Mouse (Mus musculus): ENCODE measurements at regions not wholly inside any gene's neighbourhood (a gene's known extent, or its start where the extent isn't known, plus 50 kb on each side); places are given as distances from the start of the nearest gene placed in this dataset.

DNA sequence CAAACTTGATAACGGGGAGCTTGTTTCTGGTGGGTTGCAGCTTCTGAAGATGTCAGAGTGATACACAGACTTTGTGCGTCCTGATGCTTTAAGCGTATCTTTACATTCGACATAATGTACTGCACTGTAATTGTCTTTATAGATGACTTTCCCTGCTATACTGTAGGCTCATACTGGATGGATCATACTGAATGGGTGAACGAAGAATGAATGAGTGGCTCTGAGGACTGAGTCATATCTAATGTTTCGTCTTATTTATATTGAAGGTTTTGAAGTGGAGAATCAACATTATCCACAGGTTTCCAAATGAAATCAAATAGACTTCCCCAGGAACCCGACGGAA is 116.3 kb upstream of the Etaa1 start:
- TF ChIP-seq CTCF (IDR thresholded peaks at IDR 0.05; ENCODE audit: extremely low read depth, insufficient read length, insufficient replicate concordance, low read depth, low read length), result no peak
- TF ChIP-seq POLR2A (IDR thresholded peaks at IDR 0.05; ENCODE audit: low read depth, low read length), result no peak
